Mouse (Mus musculus) lung, adult 2 months (tissue): ENCODE measurements around the gene Lrba.

ENCODE experiments used
- CTCF ChIP-seq: fragments of 200-500 bp; IDR thresholded peaks from 2 replicates; pipeline ENCODE4 v1.5.1; 2011; ENCODE audit warnings: mild to moderate bottlenecking, low read length, control low read depth; ENCODE audit not compliant: insufficient read depth
- POLR2A ChIP-seq: fragments of 200-500 bp; IDR thresholded peaks from 2 replicates; pipeline ENCODE4 v1.6.1; 2011; ENCODE audit warnings: low read depth, mild to moderate bottlenecking, control low read depth, low read length, borderline replicate concordance; ENCODE audit errors: extremely low read depth

DNA sequence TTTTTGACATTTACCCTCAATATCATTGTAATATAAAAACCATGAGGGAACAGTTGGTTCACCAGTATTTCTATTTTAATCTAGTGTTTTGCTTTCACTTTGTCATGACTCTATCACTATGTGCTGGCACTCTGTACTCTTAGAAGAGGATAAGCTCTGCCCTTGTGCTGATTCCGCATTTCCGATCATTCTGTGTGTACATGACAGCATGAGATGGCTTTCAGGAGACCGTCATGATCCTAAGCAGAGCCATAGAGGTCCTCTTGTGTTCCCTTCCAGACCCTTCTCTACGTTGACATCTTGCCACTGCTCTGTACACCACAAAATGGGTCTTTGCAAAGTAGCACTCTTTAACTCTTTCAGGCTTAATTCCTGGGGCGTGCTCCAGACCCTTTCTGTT, 411.0 kb downstream of the Lrba start:
- TF ChIP-seq POLR2A: no peak
- TF ChIP-seq CTCF: no peak
